Mouse (Mus musculus) forebrain, embryonic 16.5 days (tissue): ENCODE results near the gene Gpatch3. TPM values are rescaled to one million over a fixed set of nuclear protein-coding genes. Genes with fewer than 3 reads are reported as not detected.

Experiments
- ATAC-seq: fragments of 200-750 bp; cut with Nextera tagmentation; 2 replicates; pipeline ENCODE4 v1.8.0; 2017; ENCODE audit warnings: mild to moderate bottlenecking, moderate library complexity
- H3K27ac ChIP-seq: fragments of 300-500 bp; sonication (generic); 2 replicates; pipeline ENCODE4 v1.5.1; 2014; ENCODE audit warnings: low read length, control low read depth
- H3K27me3 ChIP-seq: fragments of 300-500 bp; sonication (generic); replicated peaks from 2 replicates; pipeline ENCODE4 v1.6.1; 2014; ENCODE audit warnings: low read length; ENCODE audit not compliant: control insufficient read depth, insufficient read depth
- H3K36me3 ChIP-seq: fragments of 300-500 bp; sonication (generic); 2 replicates; pipeline ENCODE4 v1.6.1; 2014; ENCODE audit not compliant: control insufficient read depth, insufficient read depth
- H3K4me1 ChIP-seq: fragments of 300-500 bp; sonication (generic); replicated peaks from 2 replicates; pipeline ENCODE4 v1.6.1; 2014; ENCODE audit warnings: low read length; ENCODE audit not compliant: control insufficient read depth, insufficient read depth
- H3K4me2 ChIP-seq: fragments of 300-500 bp; sonication (generic); 2 replicates; pipeline ENCODE4 v1.6.1; 2014; ENCODE audit warnings: mild to moderate bottlenecking, low read length, control low read depth
- H3K4me3 ChIP-seq: fragments of 300-500 bp; sonication (generic); replicated peaks from 2 replicates; pipeline ENCODE4 v1.5.1; 2014; ENCODE audit warnings: mild to moderate bottlenecking, low read length, control low read depth
- H3K9ac ChIP-seq: fragments of 300-500 bp; sonication (generic); replicated peaks from 2 replicates; pipeline ENCODE4 v1.6.1; 2014; ENCODE audit warnings: low read depth, low read length, control low read depth
- H3K9me3 ChIP-seq: fragments of 300-500 bp; sonication (generic); 2 replicates; pipeline ENCODE4 v1.6.1; 2016; ENCODE audit warnings: low read length; ENCODE audit not compliant: control insufficient read depth
- WGBS: fragments of 180-500 bp; shearing (Covaris S2); extraction: QIAGEN DNeasy Blood & Tissue Kit; methylation state at CpG from one replicate; pipeline ENCODE4 v1.1.7; 2014; 5-methylcytosine and 5-hydroxymethylcytosine counted together
- polyA plus RNA-seq: library from polyadenylated mRNA; unstranded; fragments of >200 nt; fragmentation: Nextera tagmentation; extraction: Ambion mirVana; gene quantifications from 2 replicates; pipeline ENCODE4 v1.2.1, GENCODE M21; 2015

The Gpatch3 gene
- polyA plus RNA-seq, 1 experiment from 2014 or later, result 7.0 TPM

GRCm38 (mm10) chr4:133577983-133578382 lies 3.4 kb downstream of the Gpatch3 start:
- Histone ChIP-seq H3K4me3 (no peak overlapping the region), H3K9me3 (no peaks in the 10 kb centered on the region), H3K36me3 (no peaks in the 10 kb centered on the region; the same call in 1 of the 2 replicates), H3K4me1 (peaks cover 10% of the 10 kb centered on the region), H3K4me2 (no peak overlapping the region), H3K9ac (no peak overlapping the region), H3K27ac (no peak overlapping the region), H3K27me3 (no peaks in the 10 kb centered on the region)
- no peak for ATAC-seq
- WGBS, result 72% methylated on average over 12 of the region's 12 CpGs

DNA sequence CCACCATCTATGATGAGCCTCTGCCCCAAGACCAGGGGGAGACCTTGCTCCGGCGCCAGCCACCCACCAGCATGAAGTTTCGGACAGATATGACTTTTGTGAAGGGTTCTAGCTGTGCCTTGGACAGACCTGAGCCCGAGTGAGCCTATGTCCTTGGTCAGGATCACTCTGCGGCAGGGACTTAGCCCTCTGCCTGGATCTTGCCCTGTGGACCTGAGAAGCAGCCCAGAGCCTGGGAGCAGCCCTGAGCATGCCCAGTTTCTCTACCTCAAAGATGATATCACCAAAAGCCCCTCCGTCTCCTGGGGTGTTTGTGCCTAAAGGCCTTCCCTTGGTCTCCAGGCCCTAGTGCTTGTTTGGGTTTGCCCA lies 9.1 kb downstream of the Gpatch3 start:
- H3K27ac ChIP-seq, result peak overlapping the region; percentile 72
- H3K9me3 ChIP-seq, result no peaks in the 10 kb centered on the region
- peak overlapping the region; percentile 88 for H3K9ac ChIP-seq
- peaks cover 11% of the 10 kb centered on the region for H3K4me1 ChIP-seq
- 68% methylated on average over 6 of the region's 6 CpGs for WGBS
- H3K27me3 ChIP-seq, result no peaks in the 10 kb centered on the region
- H3K4me2 ChIP-seq, result peak overlapping the region; percentile 100
- peak overlapping the region; percentile 73 for H3K4me3 ChIP-seq
- peaks cover 7% of the 10 kb centered on the region for H3K36me3 ChIP-seq
- peak; percentile 48 for ATAC-seq

GRCm38 (mm10) chr4:133584059-133584951 lies 9.8 kb downstream of the Gpatch3 start, which contains the start of gene Gpn2:
Gene Gpn2, plus strand, starts transcription at chr4:133584362.
- peak; percentile 96 for ATAC-seq
- 2% methylated on average over 65 of the region's 65 CpGs for WGBS
- peaks cover 14% of the 10 kb centered on the region for H3K36me3 ChIP-seq
- peaks cover 11% of the 10 kb centered on the region for H3K4me1 ChIP-seq
- H3K27me3 ChIP-seq, result no peaks in the 10 kb centered on the region
- H3K9me3 ChIP-seq, result no peaks in the 10 kb centered on the region
- H3K4me2 ChIP-seq, result peak within 1 kb of the TSS; percentile 100
- peak within 1 kb of the TSS; percentile 73 for H3K4me3 ChIP-seq
- H3K27ac ChIP-seq, result peak within 1 kb of the TSS; percentile 72
- peak within 1 kb of the TSS; percentile 88 for H3K9ac ChIP-seq

GRCm38 (mm10) chr4:133592570-133592969 lies 18.0 kb downstream of the Gpatch3 start:
- Histone ChIP-seq H3K9ac (no peak overlapping the region), H3K4me1 (no peaks in the 10 kb centered on the region)
- 30% methylated on average over 7 of the region's 7 CpGs for WGBS

GRCm38 (mm10) chr4:133595538-133595937 lies 21.0 kb downstream of the Gpatch3 start:
- Histone ChIP-seq H3K4me3 (no peak overlapping the region), H3K27ac (no peak overlapping the region), H3K27me3 (peaks cover 29% of the 10 kb centered on the region), H3K9me3 (no peaks in the 10 kb centered on the region), H3K9ac (no peak overlapping the region), H3K4me2 (no peak overlapping the region), H3K4me1 (peaks cover 10% of the 10 kb centered on the region), H3K36me3 (peaks cover 2% of the 10 kb centered on the region)
- no peak for ATAC-seq
- WGBS, result 78% methylated on average over 7 of the region's 7 CpGs

More at GRCm38 (mm10) chr4:133592570-133592969, 18.0 kb downstream of the Gpatch3 start:
- no peaks in the 10 kb centered on the region; the same call in 1 of the 2 replicates for H3K27me3 ChIP-seq
- H3K36me3 ChIP-seq, result peaks cover 17% of the 10 kb centered on the region
- no peak overlapping the region for H3K4me2 ChIP-seq
- H3K27ac ChIP-seq, result no peak overlapping the region
- H3K4me3 ChIP-seq, result no peak overlapping the region
- no peak for ATAC-seq
- H3K9me3 ChIP-seq, result no peaks in the 10 kb centered on the region

- Histone ChIP-seq H3K4me3 (no peak overlapping the region), H3K27ac (no peak overlapping the region), H3K36me3 (peaks cover 2% of the 10 kb centered on the region), H3K4me1 (peaks cover 10% of the 10 kb centered on the region), H3K27me3 (peaks cover 30% of the 10 kb centered on the region), H3K4me2 (no peak overlapping the region), H3K9ac (no peak overlapping the region), H3K9me3 (no peaks in the 10 kb centered on the region)
- ATAC-seq, result no peak
- 84% methylated on average over 6 of the region's 6 CpGs for WGBS
These were observed 21.5 kb downstream of the Gpatch3 start for GRCm38 (mm10) chr4:133596084-133596483.

- H3K4me3 ChIP-seq, result no peak overlapping the region
- H3K36me3 ChIP-seq, result no peaks in the 10 kb centered on the region
- 46% methylated on average over 4 of the region's 4 CpGs for WGBS
- H3K27me3 ChIP-seq, result peaks cover 41% of the 10 kb centered on the region
- no peak for ATAC-seq
- no peak overlapping the region for H3K4me2 ChIP-seq
- no peak overlapping the region for H3K27ac ChIP-seq
- H3K9me3 ChIP-seq, result no peaks in the 10 kb centered on the region
- no peak overlapping the region for H3K9ac ChIP-seq
- H3K4me1 ChIP-seq, result peaks cover 10% of the 10 kb centered on the region
These were observed 24.1 kb downstream of the Gpatch3 start for GRCm38 (mm10) chr4:133598616-133599015.

DNA sequence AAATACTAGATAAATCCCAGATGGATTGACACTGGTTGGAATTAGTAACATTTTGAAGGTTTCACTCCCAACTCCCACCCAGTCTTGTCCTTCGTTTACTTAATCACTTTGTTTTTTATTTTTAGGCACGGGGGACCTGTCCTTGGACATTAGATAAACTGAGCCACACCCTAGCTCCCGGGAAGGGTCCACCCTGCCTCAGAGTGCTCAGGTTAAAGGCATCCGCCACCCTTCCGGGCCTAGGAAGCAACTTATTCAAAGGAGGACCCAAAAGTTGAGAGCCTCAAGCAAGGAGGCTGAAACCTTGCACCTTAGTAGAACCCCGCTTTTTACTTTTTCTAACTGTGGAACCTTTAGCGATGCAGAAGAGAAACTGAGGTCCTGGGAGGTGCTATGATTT lies 24.6 kb downstream of the Gpatch3 start:
- peak overlapping the region; percentile 45 for H3K4me3 ChIP-seq
- H3K4me1 ChIP-seq, result peaks cover 10% of the 10 kb centered on the region
- no peak overlapping the region for H3K9ac ChIP-seq
- H3K4me2 ChIP-seq, result peak overlapping the region; percentile 77
- 26% methylated on average over 7 of the region's 7 CpGs for WGBS
- peaks cover 41% of the 10 kb centered on the region for H3K27me3 ChIP-seq
- H3K27ac ChIP-seq, result no peak overlapping the region
- H3K36me3 ChIP-seq, result no peaks in the 10 kb centered on the region
- no peak for ATAC-seq
- no peaks in the 10 kb centered on the region for H3K9me3 ChIP-seq

DNA sequence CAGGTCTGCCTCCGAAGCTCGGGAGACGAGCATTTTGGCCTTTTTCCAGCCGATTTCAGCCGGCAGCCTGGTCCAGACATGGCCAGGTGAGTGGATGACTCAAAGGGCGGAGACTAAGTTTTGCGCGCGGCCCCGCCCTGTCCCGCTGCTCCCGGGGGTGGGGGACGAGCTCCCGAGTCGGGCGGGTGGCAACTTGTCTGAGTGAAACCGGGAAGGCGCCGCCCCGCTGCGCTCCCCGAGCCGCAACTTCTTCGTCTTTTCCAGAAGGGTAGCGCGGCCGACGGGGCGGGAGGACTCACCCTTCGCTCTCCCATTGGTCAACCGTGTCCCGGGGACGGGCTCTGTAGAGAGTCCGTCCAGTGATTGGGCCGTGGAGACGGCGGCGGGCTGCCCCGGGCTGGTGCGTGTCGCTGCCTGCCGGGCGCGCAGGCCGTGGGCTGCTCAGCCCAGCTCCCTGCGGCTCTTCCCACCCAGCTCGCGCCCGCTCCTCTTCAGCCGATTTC lies 25.1 kb downstream of the Gpatch3 start:
- Histone ChIP-seq H3K27ac (no peak overlapping the region), H3K4me3 (peak overlapping the region; percentile 45), H3K4me2 (peak overlapping the region; percentile 77), H3K4me1 (peaks cover 10% of the 10 kb centered on the region), H3K9me3 (no peaks in the 10 kb centered on the region), H3K36me3 (no peaks in the 10 kb centered on the region), H3K9ac (peak overlapping the region; percentile 30), H3K27me3 (peaks cover 41% of the 10 kb centered on the region)
- ATAC-seq, result peak; percentile 95
- under 1% methylated on average over 50 of the region's 50 CpGs for WGBS
